Mouse (Mus musculus) Patski (cell line): ENCODE data around the gene Ltbp2. TPM values are rescaled to one million over a fixed set of nuclear protein-coding genes. Genes with fewer than 3 reads are reported as not detected.

Source experiments
- ATAC-seq: fragments of 100-300 bp; one replicate; pipeline ENCODE4 v1.8.0; 2021
- CTCF ChIA-PET: fragments of 350-600 bp; sonication (Branson Sonifier 250); formaldehyde crosslinking; loops from one replicate; lab custom pipeline; 2022; ENCODE audit warnings: inconsistent platforms; lab: Charles Lee
- POLR2A ChIA-PET: fragments of 350-600 bp; sonication (Branson Sonifier 250); formaldehyde crosslinking; loops from one replicate; lab custom pipeline; 2022; ENCODE audit warnings: antibody characterized with exemption, inconsistent platforms; lab: Charles Lee
- DNase-seq: peaks from one replicate; pipeline ENCODE4 v3.0.0-alpha.2; 2011; ENCODE audit warnings: low read depth, low spot score
- H3K27me3 ChIP-seq: fragments of 371-371 bp; one replicate; pipeline ENCODE4 v1.5.1; 2021
- CTCF ChIP-seq: fragments of 100-300 bp; IDR thresholded peaks from one replicate; pipeline ENCODE4 v1.5.1; 2021
- in situ Hi-C: fragments of 300-500 bp; cut with MboI; formaldehyde crosslinking; loops from 3 replicates; pipeline ENCODE4 v1.11.1; 2018; ENCODE audit warnings: low pct_unique_long_range_greater_than_20kb, mixed read lengths
- polyA plus RNA-seq: library from polyadenylated mRNA; unstranded; gene quantifications from one replicate; pipeline ENCODE4 v1.2.3, GENCODE M21; 2021

Ltbp2 gene
- polyA plus RNA-seq, 1 experiment from 2014 or later, result 19.0 TPM

GRCm38 (mm10) chr12:84823601-84824000 lies 52.7 kb downstream of the Ltbp2 start:
- in situ Hi-C loops, result no loop called here
- no peak for TF ChIP-seq CTCF
- ATAC-seq, result no peak
- CTCF ChIA-PET, result no interaction called here
- H3K27me3 ChIP-seq, result no peaks in the 10 kb centered on the region
- POLR2A ChIA-PET, result interaction anchor here (1.3 kb wide), 1 partner anchor 11 kb away, joined by 4 read pairs; no protein-coding TSS in a partner anchor
- no peak for DNase-seq

GRCm38 (mm10) chr12:84819236-84820168 lies 56.8 kb downstream of the Ltbp2 start:
- ATAC-seq, result no peak

GRCm38 (mm10) chr12:84818496-84818895 lies 57.8 kb downstream of the Ltbp2 start:
- ChIA-PET POLR2A (no interaction called here), CTCF (interaction anchor here (1.7 to 2.2 kb wide), 2 partner anchors 10 to 58 kb away, joined by 5 read pairs; partner anchors contain the start of gene Ltbp2)
- in situ Hi-C loops, result loop anchor here (5.0 kb wide), 1 partner anchor 54 kb away; no protein-coding TSS in a partner anchor
- ATAC-seq, result no peak
- no peaks in the 10 kb centered on the region for H3K27me3 ChIP-seq
- no peak for TF ChIP-seq CTCF
- no peak for DNase-seq

More at GRCm38 (mm10) chr12:84819236-84820168, 56.8 kb downstream of the Ltbp2 start:
- DNase-seq, result no peak
- in situ Hi-C loops, result loop anchor here (5.0 kb wide), 1 partner anchor 53 kb away; no protein-coding TSS in a partner anchor
- POLR2A ChIA-PET, result no interaction called here
- H3K27me3 ChIP-seq, result no peaks in the 10 kb centered on the region
- CTCF ChIA-PET, result interaction anchor here (2.2 kb wide), 1 partner anchor 11 kb away, joined by 5 read pairs; no protein-coding TSS in a partner anchor
- TF ChIP-seq CTCF, result no peak

GRCm38 (mm10) chr12:84814663-84815325 lies 61.5 kb downstream of the Ltbp2 start:
- in situ Hi-C loops, result loop anchor here (5.0 kb wide), 1 partner anchor 58 kb away; no protein-coding TSS in a partner anchor
- TF ChIP-seq CTCF, result no peak
- no peaks in the 10 kb centered on the region for H3K27me3 ChIP-seq
- no peak for ATAC-seq
- ChIA-PET CTCF (no interaction called here), POLR2A (interaction anchor here (1.1 kb wide), 1 partner anchor 62 kb away, joined by 3 read pairs; the partner anchor contains the start of gene Ltbp2)
- DNase-seq, result no peak

GRCm38 (mm10) chr12:84813773-84814172 lies 62.6 kb downstream of the Ltbp2 start:
- no peak for TF ChIP-seq CTCF
- H3K27me3 ChIP-seq, result no peaks in the 10 kb centered on the region
- in situ Hi-C loops, result no loop called here
- ATAC-seq (no peak), DNase-seq (no peak)
- CTCF ChIA-PET, result interaction anchor here (0.8 to 0.9 kb wide), 2 partner anchors 8 to 47 kb away, joined by 3 read pairs; no protein-coding TSS in a partner anchor
- POLR2A ChIA-PET, result no interaction called here

- in situ Hi-C loops, result no loop called here
- CTCF ChIA-PET, result interaction anchor here (1.1 to 1.5 kb wide), 2 partner anchors 65 to 70 kb away, joined by 3 to 4 read pairs; partner anchors contain the start of gene Ltbp2
These were observed 64.3 kb downstream of the Ltbp2 start for GRCm38 (mm10) chr12:84812004-84812403.

GRCm38 (mm10) chr12:84811510-84811909 lies 64.8 kb downstream of the Ltbp2 start:
- CTCF ChIA-PET, result interaction anchor here (1.1 kb wide), 1 partner anchor 65 kb away, joined by 4 read pairs; the partner anchor contains the start of gene Ltbp2
- H3K27me3 ChIP-seq, result no peaks in the 10 kb centered on the region
- POLR2A ChIA-PET, result no interaction called here
- no peak for DNase-seq
- TF ChIP-seq CTCF, result no peak
- in situ Hi-C loops, result no loop called here
- ATAC-seq, result no peak

More at GRCm38 (mm10) chr12:84812004-84812403, 64.3 kb downstream of the Ltbp2 start:
- H3K27me3 ChIP-seq, result no peaks in the 10 kb centered on the region
- DNase-seq (no peak), ATAC-seq (peak; percentile 57)
- POLR2A ChIA-PET, result no interaction called here
- TF ChIP-seq CTCF, result no peak

GRCm38 (mm10) chr12:84810810-84811209 lies 65.5 kb downstream of the Ltbp2 start:
- no peak for TF ChIP-seq CTCF
- ChIA-PET CTCF (no interaction called here), POLR2A (no interaction called here)
- H3K27me3 ChIP-seq, result no peaks in the 10 kb centered on the region
- in situ Hi-C loops, result no loop called here
- DNase-seq (no peak), ATAC-seq (no peak)

GRCm38 (mm10) chr12:84809033-84809432 lies 67.3 kb downstream of the Ltbp2 start:
- ATAC-seq, result no peak
- H3K27me3 ChIP-seq, result no peaks in the 10 kb centered on the region
- in situ Hi-C loops, result no loop called here
- POLR2A ChIA-PET, result no interaction called here
- no peak for DNase-seq
- TF ChIP-seq CTCF, result no peak
- CTCF ChIA-PET, result interaction anchor here (1.4 kb wide), 1 partner anchor 10 kb away, joined by 5 read pairs; no protein-coding TSS in a partner anchor

- ATAC-seq (no peak), DNase-seq (no peak)
- ChIA-PET POLR2A (no interaction called here), CTCF (interaction anchor here (1.5 kb wide), 1 partner anchor 69 kb away, joined by 4 read pairs; the partner anchor contains the start of gene Ltbp2)
- in situ Hi-C loops, result no loop called here
- no peak for TF ChIP-seq CTCF
- H3K27me3 ChIP-seq, result no peaks in the 10 kb centered on the region
These were observed 69.0 kb downstream of the Ltbp2 start for GRCm38 (mm10) chr12:84807351-84807750.
